Mouse (Mus musculus) neural tube, embryonic 10.5 days (tissue): ENCODE results near the gene Gid8.
"Not testable (repeated sequence)": the region's sequence is repeated elsewhere in the genome, so short reads cannot be mapped to it uniquely, and the experiment has no call there.

ENCODE experiments used
- DNase-seq: peaks from one replicate; pipeline ENCODE4 v3.0.0-alpha.2; 2017; ENCODE audit warnings: low spot score; ENCODE audit errors: extremely low spot score

The Gid8 gene

DNA sequence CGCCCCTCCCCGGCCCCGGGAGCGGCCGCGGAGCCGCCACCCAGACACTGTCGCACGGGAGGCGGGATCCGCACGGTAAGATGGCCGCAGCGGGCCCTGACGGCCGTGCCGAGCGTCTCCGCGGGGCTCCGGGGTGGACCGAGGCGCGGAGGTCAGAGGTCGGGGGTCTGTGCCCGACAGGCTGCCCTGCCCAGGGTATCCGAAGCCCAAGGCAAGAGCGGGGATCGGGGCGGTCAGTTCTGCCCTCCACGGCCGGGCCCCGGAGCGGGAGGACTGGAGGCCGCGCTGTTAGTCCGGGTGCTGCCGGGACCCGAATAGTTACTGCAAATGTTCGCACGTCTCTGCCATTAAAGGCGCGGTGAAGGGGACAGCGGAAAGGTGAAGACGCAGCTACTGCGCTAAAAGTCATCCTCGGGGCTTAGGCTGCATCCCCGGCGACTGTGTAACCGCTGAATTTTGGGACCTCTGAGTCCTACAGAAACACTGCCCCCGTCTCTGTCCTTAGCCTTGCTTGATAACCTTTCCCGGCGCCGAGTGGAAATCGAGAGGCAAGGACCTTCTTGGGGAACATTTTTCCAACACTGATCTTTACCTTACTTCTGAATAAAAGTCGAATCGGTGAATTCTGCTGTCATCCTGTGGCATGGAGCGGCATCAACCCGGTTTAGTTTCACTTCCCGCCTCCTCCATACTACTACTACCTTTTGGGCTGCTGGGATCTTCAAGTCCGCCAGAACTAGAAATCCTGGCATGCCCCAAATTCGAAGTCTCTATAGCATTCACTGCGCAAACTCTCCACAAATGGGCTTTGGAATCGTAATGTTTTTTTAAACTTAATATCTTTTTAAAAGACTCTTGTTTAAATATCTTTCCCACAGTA, 599 bp downstream of the Gid8 start:
- no peak for DNase-seq

DNA sequence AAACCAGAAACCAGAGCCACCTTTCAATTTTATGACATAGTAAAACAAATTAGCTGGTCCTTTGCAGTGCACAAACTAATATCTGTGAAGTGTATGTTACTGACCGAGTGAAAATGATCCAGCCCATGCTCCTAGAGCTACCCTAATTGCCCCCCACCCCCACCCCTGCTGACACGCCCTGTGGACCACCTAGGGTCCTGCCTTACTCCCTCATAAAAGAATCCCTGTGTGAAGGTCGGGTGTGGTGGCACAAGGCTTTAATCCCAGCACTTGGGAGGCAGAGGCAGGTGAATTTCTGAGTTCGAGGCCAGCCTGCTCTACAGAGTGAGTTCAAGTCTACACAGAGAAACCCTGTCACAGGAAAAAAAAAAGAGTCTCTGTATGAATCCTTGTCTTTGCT, 1.6 kb downstream of the Gid8 start:
- DNase-seq: no peak

DNA sequence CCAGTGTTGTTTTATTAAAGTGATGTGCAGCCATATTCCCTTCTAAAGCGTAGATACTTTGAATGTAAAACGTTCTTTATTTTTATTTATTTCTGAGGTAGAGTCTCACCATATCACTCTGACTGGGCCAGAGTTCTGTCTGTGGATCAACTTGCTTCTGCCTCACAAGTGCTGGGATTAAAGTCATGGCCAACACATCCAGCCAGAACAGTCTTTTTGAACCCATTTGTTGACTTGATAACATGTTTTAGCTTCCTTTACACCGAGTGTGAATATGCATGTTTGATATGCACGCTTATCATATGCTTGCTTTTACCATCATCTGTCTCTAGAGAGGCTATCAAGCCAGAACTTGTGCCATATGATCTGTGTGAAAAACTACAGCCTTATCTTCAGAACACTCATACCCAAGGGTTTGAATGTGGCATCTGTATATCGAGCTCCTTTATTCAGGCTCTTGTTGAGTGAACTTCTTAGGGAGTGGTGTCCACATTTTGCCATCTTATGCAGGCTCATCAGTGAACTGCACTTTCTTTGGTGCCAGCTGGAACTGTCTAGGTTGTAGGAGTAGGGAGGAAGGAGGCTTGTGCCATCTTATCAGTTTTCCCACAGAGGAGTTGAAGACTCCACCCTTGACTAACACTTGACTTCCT, 2.2 kb downstream of the Gid8 start:
- no peak for DNase-seq

DNA sequence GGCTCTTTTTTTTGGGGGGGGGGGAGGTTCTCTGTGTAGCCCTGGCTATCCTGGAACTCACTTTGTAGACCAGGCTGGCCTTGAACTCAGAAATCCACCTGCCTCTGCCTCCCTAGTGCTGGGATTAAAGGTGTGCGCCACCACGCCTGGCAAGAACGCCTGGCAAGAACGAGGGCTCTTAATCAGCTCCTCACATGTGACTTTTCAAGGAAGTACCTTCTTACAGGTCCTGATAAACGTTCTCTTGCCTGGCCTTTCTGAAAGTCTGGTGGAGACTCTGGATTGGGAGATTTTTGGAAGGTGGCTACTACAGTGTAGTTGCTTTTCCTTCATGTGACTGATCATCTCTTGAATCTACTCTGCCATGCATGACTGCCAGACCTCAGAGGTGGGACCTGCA, 12.8 kb downstream of the Gid8 start:
- not testable (repeated sequence) for DNase-seq

DNA sequence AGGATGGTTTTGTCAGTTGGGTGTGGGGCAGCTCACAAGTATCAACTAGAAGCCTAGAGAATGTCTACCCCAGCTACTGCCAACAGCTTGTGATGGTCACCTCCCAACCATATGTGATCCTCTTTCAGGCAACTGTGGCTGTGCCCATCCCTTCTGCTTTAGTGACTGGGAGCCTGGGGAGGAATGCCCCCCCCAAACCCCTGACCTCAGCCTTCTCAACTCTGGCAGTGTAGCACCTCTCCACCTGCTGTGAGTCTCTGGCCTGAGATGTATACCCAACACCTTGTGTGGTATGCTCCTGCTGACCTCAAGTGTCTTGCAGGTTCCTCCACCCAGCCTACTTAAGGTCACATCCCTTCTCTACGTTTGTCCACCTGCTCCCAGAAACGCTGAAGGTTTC, 13.9 kb downstream of the Gid8 start:
- no peak for DNase-seq

DNA sequence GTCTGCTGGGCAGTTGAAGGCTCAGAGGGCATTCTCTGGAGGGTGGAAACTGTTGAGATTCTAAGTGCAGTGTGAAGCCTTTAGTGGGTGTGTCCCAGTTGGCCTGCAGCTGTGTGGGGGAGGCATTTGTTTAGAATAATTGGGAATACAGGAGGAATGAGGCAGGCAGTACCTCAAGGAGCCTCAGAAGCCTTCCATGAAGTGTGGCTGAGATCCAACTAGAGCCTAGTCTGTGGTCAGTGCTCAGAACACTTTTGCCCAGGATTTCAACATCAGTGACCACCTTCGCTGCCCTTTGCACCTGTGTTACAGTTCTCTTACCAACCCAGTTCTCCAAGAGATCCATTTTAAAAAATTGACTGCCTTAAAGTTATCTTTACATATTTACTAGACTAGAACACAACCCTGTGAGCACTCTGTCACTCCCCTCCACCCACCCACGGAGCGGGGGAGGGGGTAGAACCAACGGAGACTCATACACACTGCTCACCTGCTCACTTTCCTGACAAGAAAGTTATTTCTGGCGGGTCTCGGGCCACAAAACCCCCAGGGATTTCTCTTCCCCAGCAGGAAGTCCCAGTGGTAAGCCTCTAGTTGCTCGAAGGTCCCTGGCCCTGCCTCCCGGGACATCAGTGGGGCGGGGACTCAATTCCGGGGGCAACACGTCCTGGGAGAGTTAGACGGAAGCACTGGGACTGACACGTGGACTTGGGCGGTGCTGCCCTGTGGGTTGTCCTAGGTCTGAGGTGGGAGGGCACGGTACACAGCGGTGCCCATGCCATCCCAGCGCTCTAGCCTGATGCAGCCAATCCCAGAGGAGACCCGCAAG, 14.9 kb downstream of the Gid8 start, which contains the start of gene Slc17a9:
TSS of gene Slc17a9 (plus strand) at position 679 of the 829 bp plus-strand sequence.
- no peak for DNase-seq

DNA sequence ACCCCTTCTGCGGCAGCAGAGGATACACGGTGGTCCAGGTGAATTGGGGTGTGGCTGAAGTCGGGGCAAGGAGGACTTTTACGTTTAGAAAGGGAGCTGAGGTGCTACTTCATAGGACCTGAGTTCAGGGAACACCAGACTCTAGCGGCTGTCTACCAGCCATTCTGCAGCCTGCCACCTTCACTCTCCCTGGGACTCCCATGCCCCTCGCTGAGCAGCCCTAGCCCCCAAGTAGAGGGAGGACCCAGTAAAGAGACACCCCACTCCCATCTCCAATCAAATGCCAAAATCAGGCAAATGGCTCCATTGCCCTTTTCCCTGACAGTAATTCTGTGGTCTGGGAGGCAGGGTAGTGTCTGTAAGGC, 15.5 kb downstream of the Gid8 start:
- DNase-seq: no peak

DNA sequence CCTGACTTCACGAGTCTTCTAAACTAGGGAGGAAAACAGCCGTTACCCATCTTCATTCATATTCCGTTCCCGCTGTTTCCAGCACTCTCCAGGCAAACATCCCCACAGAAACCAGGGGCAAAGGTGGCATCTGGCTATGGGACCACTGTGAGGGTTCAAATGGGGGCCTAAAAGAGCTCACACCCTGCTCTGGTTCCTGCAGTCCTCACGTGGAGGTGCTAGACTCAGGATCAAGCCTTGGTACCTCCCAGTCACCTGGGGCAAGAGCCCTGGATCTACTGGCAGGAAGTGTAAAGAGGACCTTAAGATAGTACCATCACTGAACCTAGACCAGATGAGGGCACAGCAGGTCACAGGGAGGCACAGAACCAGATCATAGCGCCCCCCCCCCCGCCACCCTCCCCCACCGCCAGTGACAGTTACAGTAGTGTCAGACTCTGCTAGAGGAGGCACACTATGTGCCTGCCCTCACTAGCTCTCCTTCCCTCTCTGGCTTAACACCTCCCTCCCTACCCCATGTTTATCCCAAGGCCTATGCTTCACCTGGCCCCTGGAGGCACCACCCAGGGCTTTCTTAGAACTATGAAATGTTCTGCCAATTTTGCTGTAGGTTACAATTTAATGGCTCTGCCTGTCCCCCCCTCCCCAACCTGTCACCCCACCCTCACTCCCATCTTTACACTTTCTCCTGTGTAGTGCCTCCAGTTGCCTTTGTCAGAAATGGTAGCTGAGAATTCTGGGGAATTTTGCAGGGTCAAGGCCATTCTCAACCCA, 16.1 kb downstream of the Gid8 start:
- DNase-seq: no peak

DNA sequence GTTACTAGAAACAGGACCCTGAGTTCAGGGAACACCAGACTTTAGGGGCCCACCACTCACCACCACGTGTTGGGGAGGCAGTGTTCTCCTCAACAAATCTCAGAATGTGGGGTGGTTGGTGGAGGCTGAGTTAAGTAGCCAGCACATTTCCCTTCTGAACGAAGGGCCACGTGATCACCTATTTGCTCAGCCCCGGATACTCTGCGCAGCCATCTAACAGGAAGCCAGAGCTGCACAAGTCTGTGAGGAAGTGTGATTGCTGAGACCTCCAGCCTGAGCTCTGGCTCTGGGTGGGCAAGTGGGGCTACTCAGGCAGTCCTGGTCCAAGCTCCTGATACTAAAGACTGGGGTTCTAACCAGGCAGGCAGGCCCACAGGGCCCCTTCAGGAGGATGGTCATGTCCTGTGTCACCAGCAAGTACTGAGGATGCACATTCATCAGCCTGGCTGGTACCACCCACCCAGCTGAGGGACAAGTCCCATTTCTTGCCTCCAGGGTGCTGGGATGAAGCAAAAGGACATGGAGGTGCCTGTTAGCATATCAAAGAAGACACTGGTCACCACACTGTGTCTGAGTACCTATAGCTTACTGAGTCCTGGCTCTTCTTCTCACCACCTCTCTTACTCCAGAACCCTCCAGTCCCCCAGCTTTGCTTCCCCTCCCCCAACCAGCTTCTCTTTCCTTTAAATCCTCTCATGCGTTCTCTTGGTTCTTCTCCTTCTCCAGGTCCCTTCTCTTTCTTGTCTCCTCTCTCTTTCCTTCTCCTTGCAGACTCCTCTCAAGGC, 16.9 kb downstream of the Gid8 start:
- DNase-seq: no peak

DNA sequence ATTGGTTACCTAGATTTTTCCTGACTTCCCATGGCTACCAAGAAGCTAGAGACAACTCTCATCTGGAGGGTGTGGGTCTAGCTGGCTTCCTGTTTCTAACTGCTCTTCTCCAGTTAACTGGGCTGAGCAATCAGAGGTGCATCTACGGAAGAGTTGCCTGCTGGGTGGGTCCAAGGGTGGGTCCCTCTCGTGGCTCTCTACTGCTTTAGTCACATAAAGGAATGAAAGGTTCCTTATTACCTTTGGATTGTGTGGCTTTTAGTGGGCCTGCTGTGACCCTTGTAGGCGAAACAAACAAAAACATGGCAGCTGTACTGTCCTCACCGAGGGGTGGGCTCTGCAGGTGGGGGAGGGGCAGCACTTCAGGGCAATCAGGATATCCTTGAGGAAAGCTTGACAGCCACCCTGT, 17.7 kb downstream of the Gid8 start:
- no peak for DNase-seq

DNA sequence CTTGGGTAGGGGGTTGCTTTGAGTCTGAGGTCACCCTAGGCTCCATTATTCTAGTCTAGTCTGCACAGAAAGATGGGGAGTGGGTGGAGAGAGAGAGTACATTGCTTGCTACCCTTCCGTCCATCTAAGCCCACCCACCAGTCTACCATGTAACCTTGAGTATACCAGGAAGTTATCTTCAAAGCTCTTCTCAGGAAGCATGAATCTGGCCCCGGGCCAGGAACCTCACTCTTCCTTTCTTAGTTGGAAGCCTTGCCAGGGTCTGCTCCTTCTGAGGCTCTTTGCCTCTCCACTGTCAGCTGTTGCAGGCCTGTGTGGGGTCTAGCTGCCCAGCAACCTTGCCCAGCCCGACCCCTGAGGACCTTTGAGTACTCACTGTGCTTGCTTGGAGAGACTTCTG, 21.1 kb downstream of the Gid8 start:
- DNase-seq: no peak

DNA sequence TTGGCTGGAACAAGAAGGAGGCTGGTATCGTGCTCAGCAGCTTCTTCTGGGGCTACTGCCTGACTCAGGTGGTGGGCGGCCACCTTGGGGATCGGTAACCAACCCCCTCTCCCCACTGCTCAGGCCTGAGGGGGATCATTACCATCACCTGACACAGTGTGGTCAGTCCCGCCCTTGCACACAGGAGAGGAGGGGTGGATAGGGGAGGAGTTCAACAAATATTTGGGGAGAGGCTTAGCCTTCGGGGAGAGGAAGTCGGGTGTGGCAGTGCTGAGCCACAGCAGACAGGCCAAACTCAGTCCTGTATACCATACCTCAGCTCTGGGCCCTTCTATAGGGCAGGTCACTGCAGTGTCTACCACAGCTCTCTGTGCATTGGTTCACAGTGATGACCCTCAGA, 22.1 kb downstream of the Gid8 start:
- no peak for DNase-seq

DNA sequence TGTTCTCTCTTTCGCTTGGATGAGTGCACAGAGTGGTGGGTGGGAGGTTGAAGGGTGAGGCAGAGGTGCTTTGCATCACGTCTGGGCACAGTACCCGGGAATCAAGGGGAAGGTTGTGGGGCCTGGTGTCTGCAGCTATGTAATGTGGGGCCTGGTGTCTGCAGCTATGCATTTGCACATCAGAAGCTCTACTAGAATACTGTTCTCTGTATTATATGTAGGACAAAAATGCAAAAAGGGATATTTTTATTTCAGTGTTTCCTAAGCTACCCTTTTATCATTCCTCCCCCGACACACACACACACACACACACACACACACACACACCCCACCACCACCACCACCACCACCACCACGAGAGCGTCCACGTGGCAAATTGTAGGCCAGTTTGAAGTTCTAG, 25.3 kb downstream of the Gid8 start:
- no peak for DNase-seq

DNA sequence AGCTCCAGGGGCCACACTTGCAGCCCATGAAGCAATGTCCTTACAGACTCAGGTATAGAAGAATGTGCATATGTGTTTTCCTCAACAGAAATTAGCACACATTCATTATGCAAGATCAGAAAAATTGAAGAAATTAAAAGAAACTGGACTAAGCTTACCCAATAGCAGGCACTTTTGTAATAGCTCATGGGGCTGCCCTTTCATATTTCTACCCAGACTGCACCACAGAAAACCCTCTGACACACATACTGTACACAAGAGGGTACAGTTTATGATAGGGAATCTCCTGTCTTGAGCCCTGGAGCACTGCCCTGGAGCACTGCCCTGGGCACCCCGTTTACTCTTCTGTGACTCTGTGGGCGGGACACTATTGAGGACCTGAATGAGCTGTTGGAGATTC, 28.1 kb downstream of the Gid8 start:
- DNase-seq: no peak

DNA sequence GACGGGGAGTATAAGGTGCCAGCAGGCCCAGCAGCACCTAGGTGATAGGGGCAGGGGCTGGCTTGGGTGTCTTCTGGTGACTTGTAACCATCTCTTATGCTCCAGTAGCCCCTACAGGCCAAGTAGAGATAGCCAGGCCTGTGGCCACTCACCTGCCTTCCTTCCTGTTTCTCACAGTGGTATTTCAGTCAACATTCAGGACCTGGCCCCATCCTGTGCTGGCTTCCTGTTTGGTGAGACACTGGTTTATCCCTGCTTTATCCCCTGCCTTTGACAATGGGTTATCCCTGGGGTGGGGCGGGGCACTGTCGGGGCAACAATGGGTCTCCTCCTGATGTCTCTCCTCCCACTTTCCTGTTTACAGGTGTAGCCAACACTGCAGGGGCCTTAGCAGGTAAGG, 30.4 kb downstream of the Gid8 start:
- DNase-seq: no peak

DNA sequence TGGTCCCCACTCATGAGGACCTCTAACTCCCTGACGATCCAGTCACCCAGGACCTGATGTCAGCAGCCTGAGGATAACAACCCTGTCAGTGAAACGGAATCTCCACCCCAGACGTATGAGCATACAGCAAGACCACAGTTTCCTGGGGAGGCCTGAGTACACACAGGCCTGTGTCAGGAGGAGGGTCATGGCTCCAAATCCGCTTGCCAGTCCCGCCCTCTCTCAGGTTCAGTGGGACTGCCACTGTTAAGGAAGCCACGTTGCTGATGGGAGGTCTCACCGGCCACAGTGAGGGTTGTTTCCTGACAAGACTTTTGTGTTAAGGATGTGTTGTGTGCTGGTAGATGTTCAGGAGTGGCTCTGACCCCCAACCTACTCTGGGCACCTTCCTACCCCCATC, 31.5 kb downstream of the Gid8 start:
- DNase-seq: no peak

DNA sequence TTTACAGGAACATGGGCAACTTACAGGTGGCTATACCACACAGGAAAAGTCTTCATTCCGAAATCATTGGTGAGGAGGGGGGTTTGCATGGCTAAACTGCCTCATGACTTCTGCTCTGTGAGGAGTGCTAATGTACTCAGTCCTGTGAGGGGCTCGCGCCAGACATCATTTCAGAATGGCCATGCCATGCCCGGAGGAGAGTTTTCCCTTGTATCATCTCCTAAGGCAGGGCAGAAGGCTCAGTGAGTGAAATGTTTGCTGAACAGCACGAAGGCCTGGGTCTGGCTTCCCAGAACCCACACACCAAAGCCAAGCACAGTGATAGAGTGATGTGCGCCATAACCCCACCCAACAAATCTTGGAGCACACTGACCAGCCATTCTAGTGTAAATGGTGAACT, 32.9 kb downstream of the Gid8 start:
- no peak for DNase-seq

DNA sequence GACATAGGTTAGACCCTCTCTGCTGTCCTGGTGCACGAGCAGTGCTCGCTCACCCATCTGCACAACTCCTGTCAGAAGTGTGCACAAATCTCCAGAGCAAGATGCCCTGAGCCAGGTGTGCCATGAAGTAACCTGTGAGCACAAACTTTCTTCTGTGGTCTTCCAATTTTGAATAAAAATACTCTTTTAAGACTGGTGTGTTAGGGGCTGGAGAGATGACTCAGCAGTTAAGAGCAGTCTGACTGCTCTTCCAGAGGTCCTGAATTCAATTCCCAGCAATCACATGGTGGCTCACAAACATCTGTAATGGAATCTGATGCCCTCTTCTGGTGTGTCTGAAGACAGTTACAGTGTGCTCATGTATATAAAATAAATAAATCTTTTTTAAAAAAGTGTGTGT, 33.4 kb downstream of the Gid8 start:
- DNase-seq: no peak

DNA sequence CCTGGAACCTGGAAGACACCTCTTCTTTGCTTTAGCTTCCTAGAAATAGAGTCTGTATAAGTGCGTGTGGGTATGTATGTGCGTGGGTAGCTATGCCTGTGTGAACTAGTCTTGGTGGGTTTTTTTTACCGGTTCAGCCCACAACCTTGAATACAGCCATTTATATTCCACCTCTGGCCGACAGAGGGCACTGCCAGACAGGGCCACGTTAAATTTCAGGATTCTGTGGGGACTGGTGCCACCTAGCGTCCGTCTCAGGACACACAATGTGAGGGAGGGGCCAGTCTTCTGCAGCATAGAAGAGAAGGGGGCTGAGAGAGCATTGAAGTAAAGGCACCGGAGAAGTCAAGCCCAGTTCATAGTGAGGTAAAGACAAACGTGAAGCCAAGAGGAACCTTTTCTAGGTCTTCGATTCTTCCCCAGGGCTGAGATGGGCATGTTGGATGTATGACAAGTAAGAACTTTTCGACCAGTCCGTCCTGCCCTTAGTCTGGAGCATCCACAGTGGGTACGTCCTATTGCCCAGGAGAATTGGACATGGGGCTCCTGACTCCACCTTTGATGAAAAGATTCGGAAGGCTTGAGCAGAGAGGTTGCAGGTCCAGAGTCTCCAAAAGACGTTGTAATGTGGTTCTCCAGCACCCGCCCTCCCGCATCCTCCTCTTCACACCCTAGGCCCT, 35.5 kb downstream of the Gid8 start:
- peak; percentile 85 for DNase-seq

DNA sequence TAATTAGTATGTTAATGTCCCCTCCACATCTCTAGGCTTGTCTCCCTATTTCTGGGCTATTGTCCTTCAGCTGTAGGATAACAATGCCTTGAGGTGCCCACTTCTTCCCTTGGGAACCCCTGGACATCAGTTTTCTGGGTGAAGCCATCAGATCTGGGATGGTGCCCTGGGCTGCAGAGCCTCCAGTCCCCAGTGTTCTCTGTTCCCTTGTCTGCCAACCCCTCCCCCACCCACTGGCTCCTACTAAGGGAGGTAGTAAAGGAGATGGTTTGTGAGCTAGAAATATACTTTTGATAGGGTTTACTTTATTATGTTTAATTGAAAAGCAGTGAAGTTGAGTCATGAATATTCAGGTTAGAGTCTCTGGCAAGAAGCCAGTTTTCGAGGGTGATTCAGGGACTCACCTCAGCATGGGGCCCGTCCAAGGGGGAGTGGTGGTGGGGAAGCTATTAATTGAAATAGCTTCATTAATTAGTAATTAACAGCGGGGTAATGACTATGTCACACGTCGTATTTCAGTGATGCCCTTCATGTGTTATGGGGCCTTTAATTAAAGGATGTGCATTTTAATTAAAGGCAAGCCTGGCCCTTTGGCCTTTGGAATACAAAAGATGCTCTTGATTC, 36.8 kb downstream of the Gid8 start:
- DNase-seq: no peak
